Mouse (Mus musculus) erythroid progenitor cell, adult 5-6 weeks (primary cell): ENCODE data around the gene Rab11fip5. TPM values are rescaled to one million over a fixed set of nuclear protein-coding genes. Genes with fewer than 3 reads are reported as not detected.
A peak's percentile ranks its signal among the peaks of the same experiment; 100 is the strongest.

ENCODE experiments used
- ATAC-seq: replicated peaks from 2 replicates; pipeline ENCODE4 v1.8.0; 2016; ENCODE audit warnings: moderate number of reproducible peaks, mild to moderate bottlenecking, moderate TSS enrichment, inconsistent platforms; ENCODE audit not compliant: poor library complexity, low FRiP score, severe bottlenecking
- total RNA-seq, 2 experiments: library from RNA; stranded (forward) in 1 of 2; stranded (reverse) in 1 of 2; fragments of 150-400 nt in 1 of 2; fragments of 186-747, 209-891 nt in 1 of 2; gene quantifications; 2 replicates each; pipeline versions ENCODE4 v1.2.3 to v1.2.4; 2015 to 2017; ENCODE audit warnings: low replicate concordance in 2 of 2

Gene Rab11fip5
- 0.36 and 0.84 TPM in 2 replicates for total RNA-seq (2015; ENCODE audit: low replicate concordance)
- 3.6 TPM in 1 of 2 replicates, not detected in the other for total RNA-seq (2017; ENCODE audit: low replicate concordance)

GRCm38 (mm10) chr6:85373951-85374733 lies at the start of gene Rab11fip5:
Gene Rab11fip5, minus strand, starts transcription at chr6:85374634.
- no peak for ATAC-seq

- no peak for ATAC-seq
Observed at GRCm38 (mm10) chr6:85423836-85424379, 49.5 kb upstream of the Rab11fip5 start, which contains the start of gene Noto. Gene Noto, plus strand, starts transcription at chr6:85423886.

GRCm38 (mm10) chr6:85419150-85419549 lies 44.7 kb upstream of the Rab11fip5 start:
- no peak for ATAC-seq

GRCm38 (mm10) chr6:85415829-85416228 lies 41.4 kb upstream of the Rab11fip5 start:
- ATAC-seq = no peak

GRCm38 (mm10) chr6:85410771-85411273 lies 36.4 kb upstream of the Rab11fip5 start:
- no peak for ATAC-seq

GRCm38 (mm10) chr6:85409003-85409402 lies 34.6 kb upstream of the Rab11fip5 start:
- no peak for ATAC-seq

DNA sequence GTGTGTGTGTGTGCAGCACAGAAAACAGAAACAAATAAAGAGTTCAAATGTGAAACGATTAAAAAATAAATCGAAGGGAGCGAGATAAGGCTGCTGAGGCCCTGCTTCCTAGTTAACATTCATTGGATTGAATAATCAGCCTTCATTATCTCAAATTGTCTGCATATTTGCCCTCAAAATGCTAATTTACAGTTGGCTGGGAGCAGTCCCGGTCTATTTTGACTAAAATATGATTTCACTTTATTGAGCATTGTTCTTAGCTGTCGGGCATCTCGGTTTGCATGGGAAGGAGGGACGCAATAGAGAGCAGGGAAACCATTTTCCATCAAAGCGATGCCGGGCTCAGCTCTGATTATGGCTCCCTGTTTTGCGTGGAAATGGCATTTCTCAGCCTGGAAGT lies 28.6 kb upstream of the Rab11fip5 start:
- ATAC-seq = no peak

GRCm38 (mm10) chr6:85402613-85403012 lies 28.2 kb upstream of the Rab11fip5 start:
- ATAC-seq = no peak

DNA sequence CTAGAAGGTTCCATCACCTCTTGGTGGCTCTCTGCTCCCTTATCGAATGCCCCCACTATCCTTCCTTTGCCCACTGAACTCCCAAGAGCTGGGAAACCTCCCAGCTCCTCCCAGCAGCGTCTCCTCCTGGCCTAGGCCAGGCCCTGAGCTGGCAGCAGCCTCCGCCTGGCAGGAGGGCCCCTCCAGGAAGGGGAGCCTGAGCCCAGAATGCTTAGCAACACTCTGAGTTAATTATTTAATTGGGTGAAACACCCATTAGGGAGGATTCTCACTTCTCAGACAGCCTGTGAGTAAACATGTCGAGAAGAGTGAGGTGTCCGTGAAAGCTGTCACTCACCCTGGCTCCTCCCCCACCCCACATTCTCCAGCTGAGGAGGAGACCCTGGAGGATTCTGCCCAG lies 25.3 kb upstream of the Rab11fip5 start:
- ATAC-seq = no peak

DNA sequence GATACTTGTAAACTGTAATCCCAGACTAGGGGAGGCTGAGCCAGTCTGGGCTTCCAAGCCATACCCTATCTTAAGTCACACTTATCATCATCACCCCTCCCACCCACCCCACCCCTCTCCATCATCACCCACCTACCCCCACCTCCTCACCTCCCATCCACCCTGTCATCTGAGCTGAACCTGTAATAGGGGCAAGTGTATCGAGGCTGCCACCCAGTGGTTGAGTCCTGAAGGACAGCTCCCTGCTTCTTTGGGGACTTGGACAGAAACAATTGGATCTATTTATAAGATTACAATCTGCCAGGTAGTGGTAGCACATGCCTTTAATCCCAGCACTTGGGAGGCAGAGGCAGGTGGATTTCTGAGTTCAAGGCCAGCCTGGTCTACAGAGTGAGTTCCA lies 22.7 kb upstream of the Rab11fip5 start:
- ATAC-seq = no peak

- no peak for ATAC-seq
Observed at GRCm38 (mm10) chr6:85395360-85395759, 20.9 kb upstream of the Rab11fip5 start.

GRCm38 (mm10) chr6:85391803-85392202 lies 17.4 kb upstream of the Rab11fip5 start:
- ATAC-seq = no peak

- no peak for ATAC-seq
Observed at GRCm38 (mm10) chr6:85388608-85389007, 14.2 kb upstream of the Rab11fip5 start.

DNA sequence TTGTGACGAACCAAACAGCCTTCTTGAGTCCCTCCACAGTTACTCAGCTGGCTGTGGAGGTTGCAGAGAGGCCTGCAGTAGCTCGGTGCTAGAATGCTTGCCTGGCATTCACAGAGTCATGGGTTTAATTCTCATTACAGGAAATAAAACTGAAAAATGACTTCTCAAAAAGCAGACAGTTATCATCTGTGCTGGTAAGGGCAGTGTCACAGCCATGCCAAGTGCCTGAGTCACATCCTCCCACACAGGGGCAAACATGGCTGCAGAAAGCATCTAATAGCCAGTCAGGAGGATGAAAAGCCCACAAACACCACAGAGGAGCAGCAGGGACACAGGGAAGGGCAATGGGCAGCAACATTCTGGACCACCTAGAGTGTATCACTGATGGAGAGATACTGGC lies 8.4 kb upstream of the Rab11fip5 start:
- no peak for ATAC-seq

DNA sequence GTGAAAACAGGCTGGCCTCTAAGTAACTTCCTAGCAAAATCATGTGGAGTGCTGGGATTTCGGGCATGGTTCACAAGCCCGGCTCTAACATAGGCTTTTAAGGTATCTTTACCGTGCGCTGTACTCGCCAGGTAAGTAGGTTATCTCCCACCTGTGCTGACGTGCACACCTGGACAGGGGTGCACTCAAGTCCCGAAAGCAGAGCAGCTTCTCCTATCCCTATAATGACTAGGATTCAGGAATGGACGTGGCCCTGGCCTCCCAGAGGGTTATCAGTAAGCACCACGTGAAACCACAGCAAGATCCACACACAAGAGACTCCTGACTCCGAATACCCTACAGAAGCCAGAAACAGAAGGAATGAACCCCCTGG lies 7.2 kb upstream of the Rab11fip5 start:
- no peak for ATAC-seq

DNA sequence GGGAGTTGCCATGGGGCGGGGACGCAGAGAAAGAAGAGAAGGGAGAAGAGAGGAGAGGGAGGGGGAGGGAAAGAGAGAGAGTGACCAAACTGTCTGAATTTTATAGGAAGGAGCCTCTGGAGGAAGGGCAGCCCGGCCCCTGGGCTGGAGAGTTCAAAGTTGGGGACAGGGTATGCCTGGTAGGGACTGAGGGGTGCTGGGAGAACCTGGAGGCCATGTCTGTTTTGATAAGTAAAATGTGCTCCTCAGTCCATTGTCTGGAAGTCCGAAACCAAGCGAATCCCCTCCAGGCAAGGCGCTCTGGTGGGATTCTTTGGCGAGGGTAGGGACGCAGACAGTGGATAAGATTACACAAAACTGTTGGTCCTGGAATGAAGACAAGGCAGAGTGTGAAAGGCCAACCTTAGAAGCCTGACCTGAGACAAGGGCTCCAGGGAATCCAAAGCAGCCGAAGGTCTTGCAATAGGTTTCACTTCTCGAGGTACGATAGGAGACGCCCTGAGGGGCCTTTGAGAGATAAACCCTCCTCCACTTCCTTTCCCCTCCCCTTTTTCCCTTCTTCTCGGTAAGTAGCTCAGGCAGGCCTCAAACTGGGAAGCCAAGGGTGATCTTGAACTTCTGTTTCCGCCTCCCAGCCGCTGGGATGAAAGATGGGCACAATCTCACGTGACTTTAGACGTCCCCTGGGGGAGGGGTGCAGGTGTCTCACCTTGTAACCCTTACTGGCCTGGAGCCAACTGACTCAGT lies 6.6 kb upstream of the Rab11fip5 start:
- ATAC-seq = peak; percentile 20; the same call in 1 of the 2 replicates

DNA sequence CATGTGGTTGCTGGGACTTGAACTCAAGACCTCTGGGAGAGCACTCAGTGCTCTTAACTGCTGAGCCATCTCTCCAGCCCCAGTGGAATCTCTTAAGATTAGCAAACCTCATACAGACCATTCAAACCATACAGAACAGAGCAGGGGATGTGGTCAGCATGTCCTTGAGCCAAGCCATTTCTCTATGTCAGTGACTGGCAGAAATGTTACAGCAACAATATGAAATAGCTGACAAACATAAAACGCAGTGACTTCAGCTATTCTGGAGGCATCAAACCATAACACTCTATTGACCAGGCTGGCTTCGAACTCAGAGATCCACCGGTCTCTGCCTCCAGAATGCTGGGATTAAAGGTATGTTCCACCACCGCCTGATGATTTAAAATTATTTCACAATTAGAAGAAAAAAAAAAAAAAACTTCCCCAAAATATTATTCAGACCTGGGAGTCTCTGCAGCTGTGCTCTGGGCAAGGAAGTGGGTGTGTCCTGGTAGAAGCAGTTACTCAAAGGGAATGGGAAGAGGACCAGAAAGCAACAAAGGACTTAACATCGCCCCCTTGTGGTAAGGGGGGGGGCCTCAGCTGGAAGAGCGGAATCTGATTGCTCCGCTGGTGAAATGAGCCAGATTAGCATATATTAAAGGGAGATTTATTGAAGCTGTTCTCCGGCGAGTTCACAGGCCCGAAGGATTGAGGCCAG lies 5.9 kb upstream of the Rab11fip5 start:
- peak; percentile 62 for ATAC-seq

DNA sequence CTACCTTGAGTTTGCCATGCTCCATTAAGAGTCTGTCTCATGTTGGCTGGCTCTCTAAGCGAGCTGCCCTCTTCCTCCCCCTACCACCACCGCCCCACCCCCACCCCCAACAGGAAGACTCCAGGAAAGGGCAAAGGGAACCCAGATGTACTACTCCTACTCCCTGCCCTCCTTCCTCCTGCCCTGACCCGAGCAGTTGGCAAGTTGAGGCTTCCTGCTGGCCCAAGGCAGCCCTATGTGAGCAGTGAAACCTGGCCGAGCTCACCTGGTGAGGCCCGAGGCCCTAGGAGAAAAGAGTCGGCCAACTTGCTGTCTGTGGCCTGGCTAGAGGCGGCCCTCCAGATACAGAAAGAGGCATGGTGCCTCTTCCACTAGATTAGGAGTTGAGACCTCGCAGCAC lies 4.2 kb upstream of the Rab11fip5 start:
- ATAC-seq = no peak

- no peak for ATAC-seq
Observed at GRCm38 (mm10) chr6:85377876-85378275, 3.4 kb upstream of the Rab11fip5 start.
